Mouse (Mus musculus) heart, postnatal 0 days (tissue): Measurements from ENCODE around the gene Dnmt3b.

Experiments
- CTCF ChIP-seq: IDR thresholded peaks from 2 replicates; pipeline ENCODE4 v1.5.1; 2016; ENCODE audit warnings: antibody characterized with exemption, control low read depth, low read depth
- EP300 ChIP-seq: IDR thresholded peaks from 2 replicates; pipeline ENCODE4 v1.6.1; 2016; ENCODE audit warnings: antibody characterized with exemption, low read depth

DNA sequence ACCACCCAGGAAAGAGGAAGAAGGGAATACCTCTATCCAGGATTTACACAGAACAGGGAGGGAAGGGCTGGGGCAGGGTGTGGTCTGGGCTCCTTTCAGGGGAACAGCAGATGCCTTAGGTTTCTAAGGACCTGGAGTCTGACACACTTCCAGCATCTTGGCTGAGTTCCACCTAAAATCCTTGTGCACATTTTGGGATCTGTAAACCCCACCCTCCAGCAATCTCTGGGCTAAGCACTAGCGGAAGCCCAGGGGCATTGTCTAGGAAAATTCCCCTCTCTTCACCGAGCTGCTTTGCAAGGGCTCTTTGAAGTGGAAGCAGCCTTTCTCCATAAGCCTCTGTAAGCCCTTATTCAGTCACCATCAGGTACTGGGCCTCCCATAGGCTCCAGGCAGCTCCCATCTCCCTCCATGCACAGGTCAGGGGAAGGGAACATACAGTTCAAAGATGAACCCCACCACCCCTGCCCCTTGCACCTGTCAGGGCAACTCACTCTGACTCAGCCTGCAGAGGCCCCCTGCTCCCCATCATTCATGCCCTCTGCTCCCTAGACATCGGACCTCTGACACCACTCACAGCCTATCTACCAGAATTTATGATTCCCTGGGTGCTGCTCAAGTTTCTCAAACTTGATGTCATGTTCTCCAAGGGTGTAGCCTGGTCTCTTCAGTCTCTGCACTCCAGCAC lies 36.5 kb upstream of the Dnmt3b start:
- TF ChIP-seq CTCF, result no peak
- no peak for TF ChIP-seq EP300
